Mouse (Mus musculus) spleen, adult 2 months (tissue): ENCODE results near the gene Cpsf3. TPM values are rescaled to one million over a fixed set of nuclear protein-coding genes. Genes with fewer than 3 reads are reported as not detected.

Experiments
- DNase-seq, 2 experiments: peaks; one replicate each; pipeline versions ENCODE4 v3.0.0 to v3.0.0-alpha.2; 2012 to 2021; ENCODE audit warnings: low spot score in 2 of 2, low read depth in 1 of 2
- H3K27ac ChIP-seq: fragments of 200-500 bp; 2 replicates; pipeline ENCODE4 v1.5.1; 2012; ENCODE audit warnings: low read length, inconsistent platforms; ENCODE audit not compliant: insufficient read depth
- H3K27me3 ChIP-seq: fragments of 200-500 bp; 2 replicates; pipeline ENCODE4 v1.6.1; 2012; ENCODE audit warnings: mild to moderate bottlenecking, moderate library complexity, low read length, inconsistent platforms; ENCODE audit not compliant: control insufficient read depth, insufficient read depth
- H3K36me3 ChIP-seq: fragments of 200-500 bp; 2 replicates; pipeline ENCODE4 v1.6.1; 2012; ENCODE audit warnings: mild to moderate bottlenecking, low read length, inconsistent platforms; ENCODE audit not compliant: control insufficient read depth, insufficient read depth
- H3K4me1 ChIP-seq: fragments of 200-500 bp; 2 replicates; pipeline ENCODE4 v1.6.1; 2011; ENCODE audit warnings: inconsistent platforms; ENCODE audit not compliant: control insufficient read depth, insufficient read depth, insufficient read length
- H3K4me3 ChIP-seq: fragments of 200-500 bp; 2 replicates; pipeline ENCODE4 v1.5.1; 2011; ENCODE audit warnings: mild to moderate bottlenecking, inconsistent platforms; ENCODE audit not compliant: insufficient read depth, insufficient read length; ENCODE audit errors: extremely low read depth
- CTCF ChIP-seq: fragments of 200-500 bp; IDR thresholded peaks from 2 replicates; pipeline ENCODE4 v1.5.1; 2011; ENCODE audit warnings: mild to moderate bottlenecking, inconsistent platforms; ENCODE audit not compliant: insufficient read depth, insufficient read length, insufficient replicate concordance; ENCODE audit errors: extremely low read depth
- POLR2A ChIP-seq: fragments of 200-500 bp; IDR thresholded peaks from 2 replicates; pipeline ENCODE4 v1.6.1; 2011; ENCODE audit warnings: low read depth, low read length, inconsistent platforms
- WGBS: fragments of 180-500 bp; shearing (Covaris S2); methylation state at CpG from one replicate; pipeline ENCODE4 v1.1.7; 2018; 5-methylcytosine and 5-hydroxymethylcytosine counted together
- polyA plus RNA-seq: library from polyadenylated mRNA; depleted of rRNA; stranded (reverse); fragments of >200 nt; gene quantifications from 2 replicates; pipeline ENCODE4 v1.2.3, GENCODE M21; 2012

Cpsf3 gene
- polyA plus RNA-seq, 1 experiment, result 25.4 TPM

DNA sequence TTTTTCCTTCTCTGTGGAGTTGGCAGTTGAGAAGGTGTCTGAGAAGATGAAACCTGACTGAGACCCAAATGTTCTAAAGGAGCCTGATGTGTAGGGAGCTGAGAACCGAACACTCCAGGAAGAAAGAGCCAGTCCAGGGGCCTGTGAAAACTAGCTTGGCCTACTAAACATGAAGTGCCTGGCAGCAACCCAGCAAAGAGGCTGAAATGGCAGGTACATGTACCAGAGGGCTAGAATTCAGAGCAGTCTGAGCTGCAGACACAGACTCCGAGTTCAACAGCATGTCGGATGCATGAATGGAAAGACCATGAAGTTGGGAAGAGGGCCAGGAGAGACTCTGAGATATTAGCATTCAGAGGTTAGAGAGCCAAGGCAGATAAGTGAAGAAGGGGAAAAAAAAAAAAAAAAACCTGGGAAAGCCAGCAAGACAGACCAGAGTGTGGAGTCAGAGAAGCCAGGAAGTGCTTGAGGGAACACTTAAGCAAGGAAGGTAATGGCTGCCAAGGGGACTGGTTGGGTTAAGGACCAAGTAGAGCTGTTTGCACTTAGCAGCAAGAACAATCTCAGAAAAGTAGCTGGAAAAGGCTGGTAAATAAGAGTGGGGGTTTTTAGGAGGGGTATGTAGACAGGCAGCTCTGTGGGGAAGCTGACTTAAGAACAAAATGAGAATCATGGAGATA lies 3.7 kb downstream of the Cpsf3 start:
- Histone ChIP-seq H3K4me1 (no peaks in the 10 kb centered on the region; the same call in 1 of the 2 replicates), H3K27ac (no peak overlapping the region), H3K4me3 (no peak overlapping the region), H3K27me3 (no peaks in the 10 kb centered on the region), H3K36me3 (peaks cover 23% of the 10 kb centered on the region)
- 90% methylated on average over 3 of the region's 3 CpGs for WGBS
- DNase-seq, result no peak
- no peak for TF ChIP-seq CTCF
- TF ChIP-seq POLR2A, result no peak

DNA sequence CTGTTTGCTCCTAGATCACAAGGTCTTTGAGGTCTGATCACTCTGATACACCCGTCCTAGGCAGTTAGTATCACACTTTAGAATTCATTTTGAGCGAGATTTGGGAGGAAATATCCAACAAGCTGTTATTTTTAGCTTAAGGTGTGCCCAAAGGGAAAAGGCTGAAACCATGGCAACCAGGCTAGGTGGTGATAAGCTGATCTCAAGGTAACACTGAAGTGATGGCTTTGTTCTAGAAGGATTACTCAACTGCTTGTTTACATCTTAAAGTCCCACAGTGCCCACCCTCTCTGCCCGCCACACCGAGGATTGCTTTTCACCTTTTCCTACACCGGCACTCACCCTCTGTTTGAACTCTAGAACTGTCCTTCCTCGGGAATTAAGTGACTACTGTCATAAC lies 4.5 kb downstream of the Cpsf3 start:
- DNase-seq, result no peak
- H3K4me1 ChIP-seq, result no peaks in the 10 kb centered on the region; the same call in 1 of the 2 replicates
- 84% methylated on average over 6 of the region's 6 CpGs for WGBS
- H3K36me3 ChIP-seq, result peaks cover 30% of the 10 kb centered on the region
- no peaks in the 10 kb centered on the region for H3K27me3 ChIP-seq
- H3K4me3 ChIP-seq, result no peak overlapping the region
- no peak for TF ChIP-seq POLR2A
- TF ChIP-seq CTCF, result no peak
- no peak overlapping the region for H3K27ac ChIP-seq

GRCm38 (mm10) chr12:21298856-21299255 lies 13.7 kb downstream of the Cpsf3 start:
- WGBS, result 96% methylated on average over 11 of the region's 11 CpGs
- no peaks in the 10 kb centered on the region for H3K4me1 ChIP-seq
- H3K36me3 ChIP-seq, result peaks cover 68% of the 10 kb centered on the region
- H3K27me3 ChIP-seq, result no peaks in the 10 kb centered on the region
- DNase-seq, result no peak
- H3K4me3 ChIP-seq, result no peak overlapping the region
- H3K27ac ChIP-seq, result no peak overlapping the region
- TF ChIP-seq POLR2A (no peak), CTCF (no peak)

DNA sequence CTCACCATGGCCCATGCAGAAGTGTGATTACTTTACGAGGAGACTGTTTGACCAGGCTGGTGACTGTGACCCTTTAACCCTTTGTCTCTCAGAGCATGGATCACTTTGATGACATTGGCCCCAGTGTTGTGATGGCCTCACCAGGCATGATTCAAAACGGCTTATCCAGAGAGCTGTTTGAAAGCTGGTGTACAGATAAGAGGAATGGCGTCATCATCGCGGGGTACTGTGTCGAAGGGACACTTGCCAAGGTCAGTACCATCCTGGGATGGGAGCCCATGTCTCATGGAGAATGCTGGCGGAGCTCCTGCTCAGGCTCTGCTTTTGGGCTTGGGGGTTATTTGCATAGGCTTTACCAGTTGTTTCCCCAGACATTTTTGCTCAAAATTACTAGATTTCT lies 16.1 kb downstream of the Cpsf3 start:
- 94% methylated on average over 7 of the region's 7 CpGs for WGBS
- Histone ChIP-seq H3K4me1 (no peaks in the 10 kb centered on the region), H3K36me3 (peaks cover 62% of the 10 kb centered on the region), H3K27me3 (no peaks in the 10 kb centered on the region), H3K4me3 (no peak overlapping the region), H3K27ac (no peak overlapping the region)
- no peak for DNase-seq
- TF ChIP-seq POLR2A (no peak), CTCF (no peak)

GRCm38 (mm10) chr12:21301932-21302331 lies 16.7 kb downstream of the Cpsf3 start:
- DNase-seq, result no peak
- peaks cover 64% of the 10 kb centered on the region for H3K36me3 ChIP-seq
- no peak overlapping the region for H3K27ac ChIP-seq
- WGBS, result 88% methylated on average over 8 of the region's 8 CpGs
- no peak for TF ChIP-seq CTCF
- TF ChIP-seq POLR2A, result no peak
- no peaks in the 10 kb centered on the region for H3K4me1 ChIP-seq
- no peaks in the 10 kb centered on the region for H3K27me3 ChIP-seq
- no peak overlapping the region for H3K4me3 ChIP-seq

GRCm38 (mm10) chr12:21302361-21302783 lies 17.2 kb downstream of the Cpsf3 start:
- Histone ChIP-seq H3K36me3 (peaks cover 62% of the 10 kb centered on the region), H3K4me1 (no peaks in the 10 kb centered on the region), H3K4me3 (no peak overlapping the region), H3K27ac (no peak overlapping the region), H3K27me3 (no peaks in the 10 kb centered on the region)
- WGBS, result 75% methylated on average over 5 of the region's 5 CpGs
- no peak for DNase-seq
- no peak for TF ChIP-seq POLR2A
- TF ChIP-seq CTCF, result no peak

GRCm38 (mm10) chr12:21305741-21306140 lies 20.6 kb downstream of the Cpsf3 start:
- H3K27me3 ChIP-seq, result no peaks in the 10 kb centered on the region
- TF ChIP-seq POLR2A (no peak), CTCF (no peak)
- no peak overlapping the region for H3K4me3 ChIP-seq
- H3K4me1 ChIP-seq, result no peaks in the 10 kb centered on the region
- DNase-seq, result no peak
- H3K27ac ChIP-seq, result no peak overlapping the region
- peaks cover 59% of the 10 kb centered on the region for H3K36me3 ChIP-seq
- 94% methylated on average over 4 of the region's 4 CpGs for WGBS
